Mouse (Mus musculus) T-helper 17 cell (primary cell): ENCODE data around the gene Prim2.

Experiments
- in situ Hi-C, 2 experiments: fragments of 300-600 bp; cut with MboI, MseI; formaldehyde crosslinking; loops; 1 replicate in 1 of 2; 2 replicates in 1 of 2; pipeline ENCODE4 v1.15.1; 2025; ENCODE audit warnings: high pct_unique_total_duplicates in 2 of 2

Gene Prim2

DNA sequence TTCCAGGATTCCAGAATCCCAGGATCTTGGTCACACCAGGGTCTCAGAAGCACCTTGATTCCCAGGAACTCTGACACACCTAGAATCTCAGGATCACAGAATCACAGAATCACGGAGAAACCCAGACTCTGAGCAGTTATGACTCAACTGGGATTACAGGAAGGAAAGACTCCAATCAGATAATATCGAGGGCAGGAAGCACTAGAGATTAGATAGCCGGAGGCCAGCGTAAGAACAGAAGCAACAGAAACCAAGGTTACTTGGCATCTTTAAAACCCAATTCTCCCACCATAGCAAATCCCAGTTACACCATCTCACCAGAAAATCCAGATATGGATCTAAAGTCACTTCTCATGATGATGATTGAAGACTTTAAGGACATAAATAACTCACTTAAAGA lies 113.0 kb downstream of the Prim2 start:
- in situ Hi-C loops = no loop called here

DNA sequence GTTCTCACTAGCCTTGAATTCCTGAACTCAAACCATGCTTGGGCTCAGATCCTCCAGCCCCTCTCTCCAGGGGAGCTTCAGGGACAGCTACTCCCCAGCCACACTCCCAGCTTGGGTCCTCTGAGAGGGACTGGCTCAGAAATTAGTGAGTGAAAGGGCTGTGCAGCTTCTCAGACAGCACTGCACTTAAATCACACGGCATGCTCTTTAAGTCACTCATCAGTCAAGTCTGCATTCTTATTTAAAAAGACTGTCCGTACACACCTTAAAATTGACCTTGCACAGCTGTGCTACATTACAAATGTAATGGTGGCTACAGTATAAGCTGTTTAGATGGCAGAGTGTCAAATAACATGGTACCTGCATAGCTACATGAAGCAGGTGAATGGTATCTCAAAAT lies 114.0 kb downstream of the Prim2 start:
- in situ Hi-C loops = no loop called here

DNA sequence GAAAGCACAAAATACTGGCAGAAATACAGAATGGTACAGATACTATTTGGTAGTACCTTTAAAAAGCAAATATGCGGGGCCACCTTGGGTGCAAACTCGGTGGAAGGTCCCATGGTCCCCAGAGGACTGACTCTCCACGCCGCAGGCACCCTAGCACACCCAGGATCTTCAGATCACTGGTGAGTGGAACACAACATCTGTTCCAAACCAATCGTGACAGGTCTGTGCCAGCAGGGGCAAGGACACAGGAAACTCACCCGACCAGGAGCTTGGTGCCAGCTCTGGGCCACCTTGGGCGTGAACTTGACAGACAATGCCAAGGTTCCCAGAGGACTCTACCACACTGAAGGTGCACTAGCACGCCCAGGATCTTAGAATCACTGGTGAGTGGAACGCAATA lies 118.2 kb downstream of the Prim2 start:
- in situ Hi-C loops = no loop called here

DNA sequence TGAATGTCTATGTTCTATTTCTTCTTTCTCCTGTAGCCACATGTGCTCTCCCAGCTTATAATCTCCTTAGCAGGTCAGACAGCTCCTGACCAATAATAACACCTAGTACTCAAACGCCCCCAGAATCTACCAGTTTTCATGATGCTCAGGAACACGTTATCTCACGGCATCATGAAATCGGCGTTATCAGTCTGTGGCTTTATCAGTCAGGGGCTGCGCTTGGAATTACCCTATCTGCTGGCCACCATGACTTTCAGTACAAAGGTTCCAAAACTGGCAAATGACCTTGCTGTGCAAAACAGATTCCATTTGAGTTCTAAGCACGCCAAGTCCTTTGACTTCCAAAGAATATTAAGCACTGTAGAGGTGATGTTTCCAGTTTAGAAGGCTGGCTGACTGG lies 127.9 kb downstream of the Prim2 start:
- in situ Hi-C loops = no loop called here

DNA sequence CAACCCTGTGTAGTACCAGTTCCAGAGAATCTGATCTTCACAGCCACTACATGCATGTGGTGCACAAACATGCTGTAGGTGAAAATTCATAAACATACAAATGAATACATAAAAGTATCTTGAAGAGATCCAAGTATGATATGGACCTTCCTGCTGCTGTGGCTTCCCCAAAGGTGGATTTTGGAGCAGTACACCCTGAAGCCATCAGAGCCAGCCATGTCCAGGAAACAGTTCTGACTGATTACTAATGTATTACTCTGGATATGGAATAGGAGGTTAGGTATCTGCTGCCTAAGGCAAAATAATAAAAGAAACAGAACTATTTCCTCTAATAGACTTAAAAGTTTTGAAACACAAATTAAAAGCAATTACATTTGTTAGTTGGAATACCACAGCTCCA lies 131.6 kb downstream of the Prim2 start:
- in situ Hi-C loops = no loop called here

DNA sequence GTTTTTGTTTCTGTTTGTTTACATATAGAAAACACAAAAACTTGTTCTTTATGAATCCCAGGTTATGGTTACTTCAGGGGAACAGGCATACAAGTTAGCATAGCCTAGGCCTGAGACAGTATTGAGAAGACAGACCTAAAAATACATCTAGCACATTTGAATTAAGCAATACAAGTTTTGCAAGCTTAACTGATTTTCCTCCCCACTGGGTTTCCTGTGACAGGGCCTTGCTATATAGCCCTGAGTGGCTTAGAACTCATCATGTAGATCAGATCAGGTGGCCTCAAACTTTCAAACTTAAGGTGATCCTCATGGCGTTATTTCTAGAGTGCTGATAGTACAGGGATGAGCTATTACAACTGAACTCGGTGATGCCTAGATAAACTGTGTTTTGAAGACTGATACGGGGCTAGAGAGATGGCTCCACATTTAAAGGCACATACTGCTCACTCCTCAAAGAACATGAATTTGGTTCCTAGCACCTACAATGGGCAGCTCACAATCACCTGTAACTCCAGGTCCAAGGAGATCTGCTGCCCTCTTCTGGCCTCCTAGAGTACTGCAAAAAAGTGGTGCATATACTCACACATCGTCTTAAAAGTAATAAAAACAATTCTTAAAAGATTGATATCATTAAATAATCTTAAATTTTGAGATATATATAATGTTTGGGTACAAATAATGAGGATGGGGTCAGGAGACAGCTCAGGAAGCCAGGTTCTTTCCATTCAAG lies 133.2 kb downstream of the Prim2 start:
- in situ Hi-C loops = no loop called here

DNA sequence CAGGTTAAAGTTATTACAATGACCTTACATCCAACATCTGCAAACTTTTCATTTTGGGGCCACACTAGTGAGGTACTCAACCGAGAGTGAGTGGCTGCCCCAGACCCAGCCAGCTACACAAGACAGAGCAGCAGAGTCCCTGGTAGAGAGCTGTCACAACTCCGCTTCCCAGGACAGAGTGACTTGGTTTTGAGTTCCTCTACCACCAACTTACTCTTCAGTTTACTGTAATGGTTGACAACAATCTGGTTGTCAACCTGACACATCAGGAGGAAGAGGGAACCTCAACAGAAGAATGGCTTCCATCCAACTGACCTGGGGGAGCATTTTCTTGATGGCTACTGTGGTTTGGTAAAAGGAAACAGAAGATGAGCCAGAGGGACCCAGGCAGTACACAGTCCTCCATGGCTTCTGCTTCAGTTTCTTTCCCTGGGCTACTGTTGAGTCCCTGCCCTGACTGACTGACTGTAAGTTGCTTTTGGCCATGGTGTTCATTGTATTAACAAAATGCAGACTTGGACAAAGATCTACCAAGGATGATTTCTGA lies 134.4 kb downstream of the Prim2 start:
- in situ Hi-C loops = no loop called here

DNA sequence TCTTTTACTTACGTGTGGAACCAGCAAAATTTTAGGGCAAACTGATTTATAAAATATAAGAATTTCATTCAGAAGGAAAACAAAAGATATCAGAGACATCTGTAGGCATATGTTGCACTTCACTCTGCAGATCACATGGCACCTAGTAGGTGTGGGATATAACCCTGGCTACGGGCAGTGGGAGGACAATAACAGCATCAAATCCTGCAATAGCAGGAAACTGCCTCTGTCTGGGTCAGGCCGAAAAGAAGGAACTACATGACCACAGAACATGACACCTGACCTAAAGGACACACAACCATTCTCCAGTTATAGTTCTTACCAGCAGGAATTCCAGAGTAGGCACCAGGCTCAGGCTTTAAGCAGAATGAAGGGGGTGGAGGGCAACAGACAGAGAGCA lies 137.7 kb downstream of the Prim2 start:
- in situ Hi-C loops = no loop called here

DNA sequence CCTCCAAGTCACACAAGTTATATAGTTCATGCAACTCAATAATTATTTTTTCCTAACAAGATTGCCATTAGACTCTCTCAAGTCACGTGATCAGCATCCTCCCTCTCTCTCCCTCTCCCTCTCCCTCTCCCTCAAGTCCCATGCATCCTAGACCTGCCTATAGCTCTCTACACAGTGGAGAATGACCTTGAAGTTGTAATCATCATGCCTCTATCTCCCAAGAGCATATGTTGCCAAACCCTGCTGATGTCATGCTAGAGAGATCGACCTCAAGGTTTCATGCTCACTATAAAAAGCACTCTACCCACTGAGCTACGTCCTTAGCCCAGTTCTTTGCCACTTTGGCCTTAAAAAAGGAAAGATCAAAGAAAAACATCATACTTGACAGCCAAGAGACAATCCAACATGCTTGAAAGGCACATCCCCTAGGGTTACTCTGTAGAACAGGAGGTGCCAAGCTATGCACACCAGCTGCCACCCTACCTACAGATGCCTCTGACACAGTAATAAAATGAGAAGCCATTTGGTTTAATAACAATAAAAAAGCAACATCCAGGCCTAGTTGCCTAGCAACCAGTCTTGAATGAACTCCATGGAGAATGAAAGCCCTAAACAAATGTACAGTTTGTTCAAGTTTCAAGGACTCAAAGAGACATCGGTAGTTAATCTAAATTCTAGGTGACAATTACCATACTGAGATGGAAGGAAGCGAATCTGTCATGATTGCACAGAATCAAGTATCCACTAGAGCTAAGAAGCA lies 138.3 kb downstream of the Prim2 start:
- in situ Hi-C loops = no loop called here

DNA sequence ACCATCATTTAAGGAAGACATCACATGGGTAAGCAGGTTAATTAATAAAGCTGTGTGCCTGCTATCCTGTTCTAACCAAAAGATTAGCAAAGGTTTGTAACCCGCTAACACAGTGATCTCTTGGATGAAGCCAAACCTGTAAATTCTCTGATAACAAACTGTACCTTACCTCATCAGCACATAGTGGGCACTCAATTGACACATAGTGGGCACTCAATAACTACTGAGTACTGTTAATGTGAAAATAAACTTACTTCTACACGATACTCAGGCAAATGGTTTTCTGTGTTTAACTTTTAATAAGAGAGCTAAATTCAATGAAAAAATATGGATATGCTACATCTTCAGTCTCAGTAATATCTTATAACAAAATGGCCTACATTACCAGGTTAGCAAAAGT lies 139.1 kb downstream of the Prim2 start:
- in situ Hi-C loops = no loop called here

DNA sequence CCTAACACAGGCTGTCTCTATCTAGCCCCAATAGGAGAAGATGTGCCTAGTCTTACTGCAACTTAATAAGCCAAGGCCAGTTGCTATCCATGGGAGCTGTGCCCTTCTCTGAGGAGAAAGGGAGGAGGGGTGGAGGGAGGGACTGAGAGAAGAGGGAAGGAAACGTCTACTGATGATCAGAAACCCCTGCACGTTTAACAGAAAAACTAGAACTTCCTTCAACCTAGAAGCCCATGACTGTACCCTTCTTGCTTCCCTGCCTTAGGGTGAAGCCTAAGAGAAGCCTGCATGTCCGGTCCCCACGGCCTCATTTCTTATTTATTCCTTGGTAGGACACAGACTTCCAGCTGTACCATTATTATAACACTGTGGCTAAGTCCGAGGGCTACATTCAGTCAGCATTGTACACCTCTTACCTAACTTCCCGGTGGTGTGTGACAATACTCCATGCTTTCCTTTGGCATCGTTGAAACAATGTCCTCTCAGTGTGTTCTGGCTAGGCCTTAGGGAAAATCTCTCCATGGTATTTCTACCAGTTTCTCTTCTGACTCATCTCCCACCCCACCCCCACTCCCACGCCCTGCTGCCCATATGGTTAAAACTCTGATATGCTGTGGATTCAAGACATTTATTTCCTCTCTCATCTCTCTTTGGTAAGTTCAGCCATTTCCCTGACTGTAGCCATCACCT lies 139.9 kb downstream of the Prim2 start:
- in situ Hi-C loops = no loop called here

DNA sequence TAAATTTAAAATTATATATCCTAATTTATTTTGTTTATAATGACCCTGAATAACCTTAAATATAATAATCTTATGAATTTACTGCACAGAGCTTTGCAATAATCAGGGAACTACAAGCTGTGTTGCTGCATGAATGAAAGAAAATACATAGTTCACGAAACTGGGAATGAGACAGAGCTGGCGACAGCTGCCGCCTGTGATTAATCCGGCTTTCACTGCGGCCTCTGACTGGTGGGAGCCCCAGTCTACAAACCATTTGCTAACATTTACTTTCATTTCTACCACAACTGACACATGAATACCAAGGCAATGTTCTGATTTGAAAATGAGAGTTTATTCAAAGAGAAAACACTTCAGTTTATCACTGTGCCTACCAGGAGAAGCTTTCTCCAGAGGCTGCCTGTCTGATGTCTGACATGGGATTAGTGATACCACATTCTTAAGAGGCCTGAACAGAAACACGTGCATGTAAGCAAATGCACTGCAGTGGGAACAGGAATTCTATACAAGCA lies 142.2 kb downstream of the Prim2 start:
- in situ Hi-C loops = no loop called here

DNA sequence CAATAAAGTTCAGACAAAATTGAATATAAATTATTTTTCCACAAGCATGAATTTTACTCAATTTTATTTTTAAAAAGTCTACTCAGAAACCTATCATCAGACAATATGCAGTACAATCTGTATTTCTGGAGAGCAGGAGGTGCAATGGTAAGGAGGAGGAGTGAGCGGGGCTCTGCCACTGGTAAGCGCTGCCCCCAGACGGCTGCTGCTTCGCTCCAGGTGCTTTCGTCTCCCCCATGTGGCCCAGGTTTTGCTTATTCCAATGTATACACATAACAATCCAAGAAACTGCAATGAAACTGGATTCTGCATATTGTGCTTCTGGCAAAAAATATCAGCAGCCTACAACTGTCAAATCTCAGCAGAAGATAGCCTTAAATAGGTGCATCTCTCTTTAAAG lies 146.4 kb downstream of the Prim2 start:
- in situ Hi-C loops = no loop called here

DNA sequence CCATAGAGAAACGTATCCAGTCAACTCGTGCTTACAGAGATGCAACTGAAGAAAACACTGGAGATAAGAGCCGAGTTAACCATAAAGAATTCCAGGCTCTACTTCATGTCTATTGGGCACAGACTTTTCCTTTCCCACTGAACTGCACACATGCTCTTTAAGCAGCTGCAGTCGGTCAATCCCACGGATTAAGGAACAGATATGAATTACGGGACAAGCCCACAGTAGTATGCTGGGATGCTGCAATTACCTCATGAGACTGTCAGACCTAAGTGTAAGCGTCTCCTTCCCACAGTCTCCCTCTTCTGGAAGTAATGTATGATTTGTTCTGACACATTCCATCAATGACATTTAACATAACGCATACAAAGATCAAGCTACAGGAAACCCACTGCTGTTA lies 154.5 kb downstream of the Prim2 start:
- in situ Hi-C loops = no loop called here

DNA sequence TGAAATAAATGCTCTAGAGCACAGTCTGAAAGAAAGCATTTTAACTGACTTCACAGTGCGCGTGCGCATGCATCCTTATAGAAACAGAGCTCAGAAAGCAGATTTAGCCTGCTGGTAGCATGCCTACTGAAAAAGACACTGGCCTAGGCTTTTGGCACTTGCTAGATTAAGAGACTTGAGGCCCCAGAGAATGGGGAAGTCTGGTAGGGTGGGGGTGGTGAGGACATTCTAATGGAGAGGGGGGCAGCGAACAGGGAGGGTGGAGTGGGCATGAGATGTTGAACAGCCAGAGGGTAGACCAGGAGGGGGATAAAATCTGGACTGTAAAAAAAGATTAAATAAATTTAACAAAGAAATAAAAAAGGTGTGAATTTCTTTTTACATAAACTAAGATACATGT lies 158.3 kb downstream of the Prim2 start:
- in situ Hi-C loops = no loop called here

DNA sequence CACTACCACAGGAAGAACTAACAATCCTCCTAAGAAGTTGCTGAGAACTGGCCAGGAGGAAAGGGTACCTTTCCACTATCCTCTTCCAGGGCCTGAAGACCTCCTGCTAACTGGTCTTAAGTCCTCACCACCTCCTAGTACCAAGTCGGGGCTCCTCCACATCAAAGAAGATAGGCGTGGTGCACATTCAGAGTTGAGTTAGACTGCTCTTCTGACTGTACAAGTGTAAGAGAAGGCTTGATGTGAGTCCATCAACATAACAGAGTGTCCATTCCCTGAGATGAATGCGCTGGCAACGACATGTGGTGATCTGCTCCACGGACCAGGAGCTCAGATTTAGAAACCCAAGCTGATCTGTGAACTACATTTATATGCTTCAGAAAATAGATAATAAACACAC lies 165.2 kb downstream of the Prim2 start:
- in situ Hi-C loops = no loop called here

DNA sequence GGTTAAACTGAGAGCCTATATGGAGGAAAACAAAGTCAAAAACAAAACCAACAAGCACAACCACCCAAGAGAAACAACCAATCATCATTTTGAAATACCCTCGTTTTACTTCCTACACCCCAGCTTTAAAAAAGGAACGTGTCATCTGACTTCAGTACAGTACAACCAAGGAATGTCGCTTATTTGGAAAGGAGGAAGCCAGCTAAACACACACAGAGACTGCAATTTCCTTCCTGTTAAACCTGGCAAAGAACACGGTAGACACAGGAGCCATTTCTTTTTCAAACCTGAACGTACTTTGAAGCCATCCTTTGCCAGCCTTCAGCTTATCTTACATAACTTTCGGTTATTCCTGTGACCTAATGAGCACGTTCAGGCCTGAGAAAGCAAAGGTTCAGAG lies 166.7 kb downstream of the Prim2 start:
- in situ Hi-C loops = no loop called here

DNA sequence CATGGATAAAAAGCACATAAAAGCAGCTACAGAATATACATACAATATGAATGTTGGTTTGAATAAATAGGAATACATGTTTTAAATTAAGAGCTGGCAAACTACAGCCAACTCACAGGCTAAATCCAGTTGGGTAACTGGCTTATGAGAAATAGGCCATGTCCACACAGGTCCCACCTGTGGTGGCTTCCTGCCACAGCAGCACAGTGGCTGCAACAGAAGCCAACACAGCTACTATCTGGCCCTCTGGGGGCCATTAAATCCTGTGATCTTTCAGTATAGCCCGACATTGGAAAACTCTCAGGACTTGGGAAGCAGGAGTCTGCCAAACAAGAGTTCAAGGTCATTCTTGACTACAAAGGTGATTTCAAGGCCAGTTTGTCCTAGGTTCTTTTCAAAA lies 167.3 kb downstream of the Prim2 start:
- in situ Hi-C loops = no loop called here

DNA sequence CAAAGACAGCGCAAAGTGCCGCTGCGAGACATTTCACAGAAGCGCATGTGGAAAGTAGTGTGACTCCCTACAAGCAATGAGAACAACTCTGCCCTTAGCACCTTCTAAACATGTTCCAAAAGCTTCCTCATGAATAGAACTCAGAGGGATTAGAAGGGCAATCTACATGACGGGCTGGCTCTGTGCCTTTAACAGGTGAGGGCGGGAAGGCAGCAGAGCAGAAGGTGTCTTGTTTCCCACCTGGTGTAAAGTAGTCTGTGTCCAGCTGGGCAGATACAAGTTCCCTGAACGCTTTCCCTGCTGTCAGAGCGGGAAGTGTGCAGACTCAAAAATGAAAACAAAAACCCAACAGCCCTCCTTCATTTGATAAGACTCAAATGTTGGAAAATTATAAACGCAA lies 169.5 kb downstream of the Prim2 start:
- in situ Hi-C loops = no loop called here

DNA sequence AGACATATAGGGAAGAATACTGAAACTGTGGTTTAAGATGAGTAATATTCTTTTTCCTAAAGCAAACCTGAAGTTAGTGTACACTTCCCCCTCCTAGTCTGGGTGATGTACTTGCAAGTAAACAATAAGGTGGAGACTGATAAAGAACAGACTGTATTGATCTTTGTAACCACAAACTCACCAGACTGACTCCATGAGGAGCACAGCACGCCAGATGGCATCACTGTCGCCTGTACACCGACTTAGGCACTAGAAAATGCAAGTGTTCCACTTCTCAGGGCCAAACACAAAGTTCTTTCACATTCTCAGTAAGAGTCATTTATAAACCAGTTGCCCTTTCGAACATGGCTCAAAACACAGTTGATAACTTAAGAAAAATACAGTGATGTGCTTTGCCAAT lies 170.0 kb downstream of the Prim2 start:
- in situ Hi-C loops = no loop called here

DNA sequence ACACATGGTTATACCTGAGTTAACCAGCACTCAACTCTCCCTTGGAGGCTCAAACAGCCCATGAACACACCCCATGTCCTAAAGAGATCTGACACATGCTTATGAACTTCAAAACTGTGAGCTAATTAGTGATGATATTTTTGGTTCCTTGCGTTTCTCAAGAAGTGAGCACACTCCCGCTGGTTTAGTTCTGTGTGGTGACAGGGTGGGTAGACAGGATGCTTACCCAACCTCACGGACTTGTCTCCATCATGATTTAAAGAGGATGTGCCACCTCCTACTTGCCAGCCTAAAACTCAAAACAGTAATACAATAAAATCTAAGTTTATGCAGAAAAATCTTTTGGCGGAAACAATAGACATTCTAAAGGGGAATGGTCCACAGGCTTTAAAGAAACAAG lies 173.5 kb downstream of the Prim2 start:
- in situ Hi-C loops = no loop called here

DNA sequence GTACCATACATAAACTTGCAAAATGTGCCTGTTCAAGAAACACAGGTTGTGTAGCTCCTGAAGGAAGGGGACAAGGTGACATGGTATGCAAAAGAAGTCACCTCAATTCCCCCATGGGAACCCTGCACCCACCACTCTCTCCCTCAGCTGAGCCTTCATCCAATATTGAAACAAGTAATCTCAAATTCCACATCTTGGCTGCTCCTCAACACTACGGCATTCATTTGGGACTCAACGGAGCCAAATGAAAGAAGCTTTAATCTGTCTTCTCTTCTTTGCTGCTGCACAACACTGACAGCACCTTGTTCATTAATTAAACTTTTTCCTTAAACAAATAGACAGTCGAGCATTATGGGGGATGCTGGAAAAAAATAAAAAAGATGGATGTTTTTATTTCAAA lies 174.0 kb downstream of the Prim2 start:
- in situ Hi-C loops = no loop called here
